Mouse (Mus musculus) left cerebral cortex, adult 9 months (tissue): ENCODE measurements around the gene Qrfp.

Experiments used
- DNase-seq, 2 experiments: peaks; one replicate each; pipeline ENCODE4 v3.0.0; 2022; ENCODE audit warnings: low spot score in 2 of 2

Qrfp gene

DNA sequence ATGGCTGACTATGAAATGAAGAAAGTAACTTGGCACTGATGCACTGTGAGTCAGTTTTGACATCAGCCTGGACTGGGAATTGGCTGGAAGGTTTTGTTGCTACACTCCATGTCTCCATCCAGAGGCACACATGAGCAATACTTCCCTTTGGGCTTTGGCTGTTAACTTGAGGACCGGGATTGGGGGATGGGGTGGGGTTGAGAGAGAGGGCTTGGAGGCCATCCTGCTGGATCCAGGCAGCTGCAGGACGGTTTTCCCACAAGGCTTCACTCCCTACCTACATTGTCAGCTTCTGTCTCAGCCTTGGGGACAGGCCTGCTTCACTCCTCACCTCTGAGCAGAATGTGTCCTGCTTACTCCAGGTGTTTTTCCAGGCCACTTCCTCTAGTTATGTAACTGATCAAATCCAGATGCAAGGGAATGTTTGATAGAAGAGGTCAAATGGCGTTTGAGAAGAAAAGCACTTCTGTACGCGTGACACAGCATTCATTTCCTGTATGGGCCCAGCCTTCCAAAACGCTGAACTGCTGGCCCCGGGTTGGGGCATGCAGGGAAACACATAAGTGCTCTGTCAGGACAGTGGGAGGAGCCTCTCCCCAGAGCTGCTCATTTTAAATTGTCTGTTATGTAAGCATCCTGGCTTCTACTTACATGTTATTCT is 39.5 kb downstream of the Qrfp start:
- no peak for DNase-seq

GRCm38 (mm10) chr2:31769631-31770111 is 40.7 kb downstream of the Qrfp start:
- DNase-seq, result no peak

GRCm38 (mm10) chr2:31769115-31769514 is 41.3 kb downstream of the Qrfp start:
- no peak for DNase-seq

GRCm38 (mm10) chr2:31767815-31768214 is 42.6 kb downstream of the Qrfp start:
- DNase-seq, result no peak

DNA sequence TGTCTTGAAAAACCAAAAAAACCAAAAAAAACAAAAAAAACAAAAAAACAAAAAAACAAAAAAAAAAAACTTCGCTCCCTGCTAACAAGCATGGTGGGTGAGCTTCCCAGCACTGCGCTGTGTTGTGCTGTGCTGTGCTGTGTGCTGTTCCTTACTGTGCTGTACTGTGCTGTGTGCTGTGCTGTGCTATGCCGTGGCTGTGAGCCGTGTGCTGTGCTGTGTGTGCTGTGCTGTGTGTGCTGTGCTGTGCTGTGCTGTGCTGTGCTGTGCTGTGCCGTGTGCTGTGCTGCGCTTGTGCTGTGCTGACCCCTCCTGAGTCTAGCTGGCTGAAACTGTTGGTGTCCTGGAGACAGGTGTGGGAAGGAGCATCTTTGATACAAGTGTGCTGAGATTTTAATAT is 43.3 kb downstream of the Qrfp start:
- no peak for DNase-seq

GRCm38 (mm10) chr2:31763271-31763670 is 47.1 kb downstream of the Qrfp start:
- DNase-seq, result no peak

DNA sequence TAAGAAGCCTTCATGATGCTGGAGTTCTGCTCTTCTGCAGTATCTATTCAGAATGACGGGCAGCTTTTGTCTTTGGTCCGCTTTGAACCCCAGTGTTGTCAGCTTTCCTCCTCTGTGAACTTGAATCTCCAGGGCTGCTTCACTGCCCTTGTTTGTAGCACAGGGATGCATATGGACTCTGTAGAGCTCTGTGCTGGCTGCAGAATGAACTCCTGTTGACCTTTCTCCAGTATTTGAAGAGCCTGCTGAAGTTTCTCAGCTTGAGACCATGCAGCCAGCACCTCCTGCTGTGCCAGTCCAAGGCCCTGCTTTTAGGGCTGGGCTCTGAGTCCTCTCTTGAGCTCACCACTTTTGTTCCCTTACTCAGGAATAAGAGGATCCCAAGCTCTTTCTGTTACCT is 47.5 kb downstream of the Qrfp start:
- DNase-seq, result no peak

GRCm38 (mm10) chr2:31762155-31762554 is 48.2 kb downstream of the Qrfp start:
- no peak for DNase-seq

DNA sequence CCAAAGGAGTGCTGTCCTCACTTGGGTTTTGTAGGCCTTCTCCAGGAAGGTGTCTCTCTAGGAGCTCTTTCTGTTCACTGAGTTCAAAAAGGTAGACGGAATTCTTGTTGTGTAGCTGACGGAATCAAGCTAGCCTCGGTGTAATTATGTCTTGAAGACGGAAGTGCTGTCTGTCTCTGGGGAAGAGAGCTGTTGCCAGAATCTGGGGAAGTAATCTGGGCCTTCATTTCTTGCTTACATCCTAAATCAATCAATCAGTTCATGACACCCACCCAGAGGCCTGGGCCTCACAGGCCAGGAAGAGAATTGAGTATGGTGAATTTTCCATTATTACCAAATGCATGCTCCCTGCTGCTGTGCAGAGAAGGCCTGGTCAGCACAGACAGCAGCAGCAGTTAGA is 48.8 kb downstream of the Qrfp start:
- DNase-seq, result no peak

- no peak for DNase-seq
Observed at GRCm38 (mm10) chr2:31761115-31761531, 49.3 kb downstream of the Qrfp start.

GRCm38 (mm10) chr2:31760486-31760885 is 49.9 kb downstream of the Qrfp start:
- no peak for DNase-seq

DNA sequence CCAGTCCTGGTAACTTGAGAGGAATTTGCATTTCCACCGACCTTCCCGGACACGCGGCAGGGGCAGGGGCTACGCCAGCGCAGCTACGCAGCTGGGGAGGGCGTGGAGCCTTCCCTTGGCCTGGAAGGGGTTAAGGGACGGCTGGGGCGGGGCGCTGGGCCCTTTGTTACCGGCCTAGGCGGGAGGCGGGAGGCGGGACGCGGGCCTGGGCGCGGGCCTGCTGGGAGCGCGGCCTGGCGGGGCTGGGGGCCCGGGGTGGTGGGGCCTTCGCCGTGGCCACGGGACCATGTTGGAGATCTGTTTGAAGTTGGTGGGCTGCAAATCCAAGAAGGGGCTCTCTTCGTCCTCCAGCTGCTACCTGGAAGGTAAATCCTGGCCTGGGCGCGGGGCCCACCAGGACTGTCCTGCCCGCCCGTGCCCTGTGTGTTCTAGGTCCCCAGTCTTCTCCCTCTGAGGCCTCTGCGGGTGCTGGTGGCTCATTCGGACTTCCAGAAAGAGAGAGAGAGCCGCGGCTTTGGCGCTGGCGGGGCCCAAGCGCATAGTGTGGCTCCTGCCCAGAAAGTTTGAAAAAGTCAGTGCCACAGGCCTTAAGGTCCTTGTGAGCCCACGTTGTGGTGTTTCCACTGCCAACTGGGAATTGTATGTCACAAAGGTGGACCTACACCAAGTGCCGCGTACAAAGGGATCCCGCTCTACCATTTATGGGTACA is 50.5 kb downstream of the Qrfp start:
- DNase-seq, result no peak

- DNase-seq, result no peak
Observed at GRCm38 (mm10) chr2:31758966-31759365, 51.4 kb downstream of the Qrfp start.

- DNase-seq, result no peak
Observed at GRCm38 (mm10) chr2:31757472-31757871, 52.9 kb downstream of the Qrfp start.
